Mouse (Mus musculus): ENCODE results near the gene Hist1h4h. TPM values are rescaled to one million over a fixed set of nuclear protein-coding genes. Genes with fewer than 3 reads are reported as not detected.
A peak's percentile ranks its signal among the peaks of the same experiment; 100 is the strongest.

Gene Hist1h4h
- polyA plus RNA-seq, 2 experiments, result 5.5 to 18.2 TPM

- Histone ChIP-seq H3K27me3 (ENCODE audit: control insufficient read depth, insufficient read depth, low read length) (no peaks in the 10 kb centered on the region), H3K27ac (replicated peaks; ENCODE audit: low read depth, low read length) (no peak overlapping the region), H3K9ac (ENCODE audit: low read depth, low read length, severe bottlenecking) (no peak overlapping the region; the same call in 1 of the 2 replicates), H3K4me2 (replicated peaks; ENCODE audit: low read depth, low read length, severe bottlenecking) (peak overlapping the region; percentile 73), H3K9me3 (ENCODE audit: control insufficient read depth, low read length) (no peaks in the 10 kb centered on the region), H3K4me3 (replicated peaks; ENCODE audit: low read length) (peak overlapping the region; percentile 52), H3K4me1 (ENCODE audit: control insufficient read depth, insufficient read depth, low read length) (0 out of 2 replicates have a peak, but pooled peaks cover 4% of the 10 kb centered on the region), H3K36me3 (ENCODE audit: control insufficient read depth, insufficient read depth, low read length) (no peaks in the 10 kb centered on the region)
- no peak for ATAC-seq (ENCODE audit: low FRiP score, low read depth)
- no peak for TF ChIP-seq POLR2A (IDR thresholded peaks at IDR 0.05; ENCODE audit: borderline replicate concordance, extremely low read depth, insufficient read depth, insufficient read length)
- DNase-seq (ENCODE audit: low spot score), result no peak
- under 1% methylated on average over 6 of the region's 6 CpGs for whole genome bisulfite sequencing
Measured at GRCm38 (mm10) chr13:23518295-23518603, 12.6 kb upstream of the Hist1h4h start.

DNA sequence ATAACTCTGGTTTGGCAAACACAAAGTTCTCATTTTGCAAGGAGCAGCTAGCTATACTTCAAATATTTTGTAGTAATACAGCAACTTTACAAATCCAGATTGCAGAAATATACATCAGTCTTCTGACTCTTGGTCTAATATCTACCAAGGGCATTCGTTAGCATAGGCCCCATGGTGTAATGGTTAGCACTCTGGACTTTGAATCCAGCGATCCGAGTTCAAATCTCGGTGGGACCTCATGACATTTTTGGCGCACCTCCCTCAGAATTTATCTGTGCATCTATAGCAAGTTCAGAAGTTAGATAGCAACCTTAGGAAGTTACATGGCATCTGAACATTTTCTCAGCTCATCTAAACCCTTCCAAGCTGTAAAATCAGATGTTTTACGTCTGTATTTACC, 12.0 kb upstream of the Hist1h4h start:
- H3K4me3 ChIP-seq (replicated peaks; ENCODE audit: low read length), result peak overlapping the region; percentile 52
- no peak overlapping the region for H3K9ac ChIP-seq (ENCODE audit: low read depth, low read length, severe bottlenecking)
- H3K4me1 ChIP-seq (ENCODE audit: control insufficient read depth, insufficient read depth, low read length), result 0 out of 2 replicates have a peak, but pooled peaks cover 4% of the 10 kb centered on the region
- no peak for TF ChIP-seq POLR2A (IDR thresholded peaks at IDR 0.05; ENCODE audit: borderline replicate concordance, extremely low read depth, insufficient read depth, insufficient read length)
- no peaks in the 10 kb centered on the region for H3K9me3 ChIP-seq (ENCODE audit: control insufficient read depth, low read length)
- no peaks in the 10 kb centered on the region for H3K36me3 ChIP-seq (ENCODE audit: control insufficient read depth, insufficient read depth, low read length)
- peak overlapping the region; percentile 48; the same call in 1 of the 2 replicates for H3K27ac ChIP-seq (replicated peaks; ENCODE audit: low read depth, low read length)
- WGBS, result 0% methylated on average over 6 of the region's 6 CpGs
- DNase-seq (ENCODE audit: low spot score) (peak; percentile 91), ATAC-seq (ENCODE audit: low FRiP score, low read depth) (peak; percentile 50; the same call in 1 of the 2 replicates)
- H3K4me2 ChIP-seq (replicated peaks; ENCODE audit: low read depth, low read length, severe bottlenecking), result peak overlapping the region; percentile 73
- no peaks in the 10 kb centered on the region for H3K27me3 ChIP-seq (ENCODE audit: control insufficient read depth, insufficient read depth, low read length)

DNA sequence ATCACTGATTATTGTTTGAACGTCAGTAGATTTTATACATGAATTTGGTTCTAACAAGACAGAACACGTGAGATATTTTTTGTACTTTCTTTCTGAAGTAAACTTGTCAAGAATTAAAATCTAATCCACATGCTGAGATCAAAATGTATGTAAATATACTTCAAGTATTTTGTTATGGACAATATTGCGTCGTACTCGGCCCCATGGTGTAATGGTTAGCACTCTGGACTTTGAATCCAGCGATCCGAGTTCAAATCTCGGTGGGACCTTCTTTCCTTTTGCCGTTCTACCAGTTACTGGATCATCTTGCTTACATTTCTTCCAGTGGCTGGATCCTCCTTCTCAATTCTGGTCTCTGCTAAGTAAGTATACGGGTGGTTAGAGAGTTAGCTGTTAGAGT, 11.4 kb upstream of the Hist1h4h start:
- 0 out of 2 replicates have a peak, but pooled peaks have one; percentile 14 for ATAC-seq (ENCODE audit: low FRiP score, low read depth)
- Histone ChIP-seq H3K27me3 (ENCODE audit: control insufficient read depth, insufficient read depth, low read length) (no peaks in the 10 kb centered on the region), H3K9me3 (ENCODE audit: control insufficient read depth, low read length) (no peaks in the 10 kb centered on the region), H3K9ac (ENCODE audit: low read depth, low read length, severe bottlenecking) (no peak overlapping the region), H3K27ac (replicated peaks; ENCODE audit: low read depth, low read length) (0 out of 2 replicates have a peak overlapping the region, but pooled peaks have one; percentile 48), H3K4me2 (replicated peaks; ENCODE audit: low read depth, low read length, severe bottlenecking) (peak overlapping the region; percentile 73), H3K4me1 (ENCODE audit: control insufficient read depth, insufficient read depth, low read length) (0 out of 2 replicates have a peak, but pooled peaks cover 4% of the 10 kb centered on the region), H3K4me3 (replicated peaks; ENCODE audit: low read length) (peak overlapping the region; percentile 52), H3K36me3 (ENCODE audit: control insufficient read depth, insufficient read depth, low read length) (no peaks in the 10 kb centered on the region)
- TF ChIP-seq POLR2A (IDR thresholded peaks at IDR 0.05; ENCODE audit: borderline replicate concordance, extremely low read depth, insufficient read depth, insufficient read length), result no peak
- DNase-seq (ENCODE audit: low spot score), result peak; percentile 94
- under 1% methylated on average over 10 of the region's 10 CpGs for WGBS

- DNase-seq (ENCODE audit: low spot score) (peak; percentile 85), ATAC-seq (ENCODE audit: low FRiP score, low read depth) (peak; percentile 5; the same call in 1 of the 2 replicates)
- H3K4me2 ChIP-seq (replicated peaks; ENCODE audit: low read depth, low read length, severe bottlenecking), result 0 out of 2 replicates have a peak overlapping the region, but pooled peaks have one; percentile 3
- H3K27ac ChIP-seq (replicated peaks; ENCODE audit: low read depth, low read length), result no peak overlapping the region
- H3K27me3 ChIP-seq (ENCODE audit: control insufficient read depth, insufficient read depth, low read length), result no peaks in the 10 kb centered on the region
- no peaks in the 10 kb centered on the region for H3K36me3 ChIP-seq (ENCODE audit: control insufficient read depth, insufficient read depth, low read length)
- H3K4me3 ChIP-seq (replicated peaks; ENCODE audit: low read length), result no peak overlapping the region
- H3K4me1 ChIP-seq (ENCODE audit: control insufficient read depth, insufficient read depth, low read length), result no peaks in the 10 kb centered on the region; the same call in 1 of the 2 replicates
- no peak overlapping the region for H3K9ac ChIP-seq (ENCODE audit: low read depth, low read length, severe bottlenecking)
- no peaks in the 10 kb centered on the region for H3K9me3 ChIP-seq (ENCODE audit: control insufficient read depth, low read length)
- under 1% methylated on average over 14 of the region's 14 CpGs for WGBS
- no peak for TF ChIP-seq POLR2A (IDR thresholded peaks at IDR 0.05; ENCODE audit: borderline replicate concordance, extremely low read depth, insufficient read depth, insufficient read length)
Measured at GRCm38 (mm10) chr13:23521703-23522102, 9.1 kb upstream of the Hist1h4h start.

DNA sequence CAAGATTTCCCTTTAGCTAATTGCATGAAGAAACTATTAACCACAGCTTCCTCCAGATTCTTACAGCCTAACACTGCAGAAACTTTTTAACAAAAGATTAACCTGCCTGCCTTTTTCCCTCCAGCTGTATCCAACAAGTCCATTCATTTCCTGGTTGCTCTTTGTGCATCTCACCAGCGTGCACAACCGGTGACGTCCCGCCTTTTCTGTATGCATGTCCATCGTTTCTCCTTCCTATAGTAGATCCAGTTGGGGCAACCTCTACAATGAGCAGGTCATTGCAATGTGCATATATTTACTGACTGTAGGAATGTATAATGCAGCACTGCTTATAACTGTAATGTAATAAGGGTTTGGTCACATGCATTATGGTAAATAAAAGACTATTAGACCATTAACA, 6.9 kb upstream of the Hist1h4h start:
- Histone ChIP-seq H3K27ac (replicated peaks; ENCODE audit: low read depth, low read length) (no peak overlapping the region), H3K4me1 (ENCODE audit: control insufficient read depth, insufficient read depth, low read length) (peaks cover 3% of the 10 kb centered on the region), H3K4me3 (replicated peaks; ENCODE audit: low read length) (no peak overlapping the region), H3K4me2 (replicated peaks; ENCODE audit: low read depth, low read length, severe bottlenecking) (no peak overlapping the region), H3K36me3 (ENCODE audit: control insufficient read depth, insufficient read depth, low read length) (no peaks in the 10 kb centered on the region), H3K9ac (ENCODE audit: low read depth, low read length, severe bottlenecking) (no peak overlapping the region), H3K9me3 (ENCODE audit: control insufficient read depth, low read length) (no peaks in the 10 kb centered on the region), H3K27me3 (ENCODE audit: control insufficient read depth, insufficient read depth, low read length) (no peaks in the 10 kb centered on the region)
- DNase-seq (ENCODE audit: low spot score), result no peak
- 59% methylated on average over 5 of the region's 5 CpGs for WGBS
- no peak for TF ChIP-seq POLR2A (IDR thresholded peaks at IDR 0.05; ENCODE audit: borderline replicate concordance, extremely low read depth, insufficient read depth, insufficient read length)
- ATAC-seq (ENCODE audit: low FRiP score, low read depth), result no peak

Data from limb, embryonic 14.5 days (tissue).